Mouse (Mus musculus): ENCODE measurements around the gene Macrod2. TPM values are rescaled to one million over a fixed set of nuclear protein-coding genes. Genes with fewer than 3 reads are reported as not detected.

Gene Macrod2
- total and polyA plus RNA-seq, 2 experiments from 2014 or later: 37.3 to 67.2 TPM

DNA sequence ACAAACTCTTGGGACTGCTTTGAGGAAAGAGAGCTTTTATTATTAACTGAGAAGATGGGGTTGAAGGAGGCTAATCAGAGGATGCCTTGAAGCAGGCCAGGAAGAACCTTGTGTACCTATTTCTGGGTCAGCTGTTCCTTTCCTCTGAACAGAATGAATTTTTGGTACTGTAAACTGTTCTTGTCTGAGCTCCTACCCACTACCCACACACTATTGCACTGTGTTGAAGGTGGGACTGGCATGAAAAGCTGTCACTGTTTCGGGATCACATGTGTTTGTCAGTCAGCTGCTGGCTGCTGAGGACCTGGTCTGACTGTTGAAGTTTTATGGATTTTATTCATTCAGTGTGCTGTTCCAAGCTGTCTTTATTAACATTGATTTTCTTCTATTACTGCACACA is 1862.4 kb downstream of the Macrod2 start:
- Histone ChIP-seq H3K36me3 (ENCODE audit: insufficient read depth, low read length) (no peaks in the 10 kb centered on the region), H3K4me2 (ENCODE audit: low read depth, low read length, poor library complexity, severe bottlenecking) (no peak overlapping the region), H3K4me1 (ENCODE audit: insufficient read depth, low read length) (no peaks in the 10 kb centered on the region; the same call in 1 of the 2 replicates), H3K9me3 (ENCODE audit: low read length) (no peaks in the 10 kb centered on the region), H3K27ac (ENCODE audit: low read depth, low read length) (no peak overlapping the region), H3K9ac (replicated peaks; ENCODE audit: low read length, poor library complexity, severe bottlenecking) (no peak overlapping the region), H3K4me3 (ENCODE audit: low read depth, low read length) (no peak overlapping the region), H3K27me3 (ENCODE audit: insufficient read depth, low read length) (no peaks in the 10 kb centered on the region)
- ATAC-seq (ENCODE audit: low FRiP score) (no peak), DNase-seq (ENCODE audit: low spot score) (no peak)
- 96% methylated on average over 1 of the region's 1 CpGs for WGBS
- no peak for TF ChIP-seq CTCF (IDR thresholded peaks at IDR 0.05)

DNA sequence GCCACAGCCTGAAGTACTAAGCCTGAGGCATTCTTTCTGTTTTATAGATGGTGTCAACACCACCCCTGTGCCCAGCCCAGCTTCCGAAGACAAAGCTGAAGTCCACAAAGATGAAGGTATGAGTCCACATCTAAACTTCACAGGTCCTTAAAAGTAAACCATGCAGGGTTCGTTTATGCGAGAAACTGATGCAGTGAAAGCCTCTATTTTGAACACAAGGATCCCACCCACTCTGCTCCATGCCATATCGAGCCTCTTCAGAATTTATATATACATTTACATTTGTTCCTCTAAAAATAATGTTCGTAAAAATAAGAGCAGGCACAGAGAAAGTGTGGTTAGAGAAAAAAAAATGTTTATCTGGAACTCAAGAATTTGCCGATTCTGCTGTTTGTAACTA is 1865.9 kb downstream of the Macrod2 start:
- Histone ChIP-seq H3K4me2 (ENCODE audit: low read depth, low read length, poor library complexity, severe bottlenecking) (no peak overlapping the region), H3K27me3 (ENCODE audit: insufficient read depth, low read length) (no peaks in the 10 kb centered on the region), H3K9ac (replicated peaks; ENCODE audit: low read length, poor library complexity, severe bottlenecking) (no peak overlapping the region), H3K27ac (ENCODE audit: low read depth, low read length) (no peak overlapping the region), H3K36me3 (ENCODE audit: insufficient read depth, low read length) (no peaks in the 10 kb centered on the region), H3K9me3 (ENCODE audit: low read length) (no peaks in the 10 kb centered on the region), H3K4me1 (ENCODE audit: insufficient read depth, low read length) (no peaks in the 10 kb centered on the region), H3K4me3 (ENCODE audit: low read depth, low read length) (no peak overlapping the region)
- no peak for TF ChIP-seq CTCF (IDR thresholded peaks at IDR 0.05)
- no peak for ATAC-seq (ENCODE audit: low FRiP score)
- WGBS: 95% methylated on average over 6 of the region's 6 CpGs
- no peak for DNase-seq (ENCODE audit: low spot score)

DNA sequence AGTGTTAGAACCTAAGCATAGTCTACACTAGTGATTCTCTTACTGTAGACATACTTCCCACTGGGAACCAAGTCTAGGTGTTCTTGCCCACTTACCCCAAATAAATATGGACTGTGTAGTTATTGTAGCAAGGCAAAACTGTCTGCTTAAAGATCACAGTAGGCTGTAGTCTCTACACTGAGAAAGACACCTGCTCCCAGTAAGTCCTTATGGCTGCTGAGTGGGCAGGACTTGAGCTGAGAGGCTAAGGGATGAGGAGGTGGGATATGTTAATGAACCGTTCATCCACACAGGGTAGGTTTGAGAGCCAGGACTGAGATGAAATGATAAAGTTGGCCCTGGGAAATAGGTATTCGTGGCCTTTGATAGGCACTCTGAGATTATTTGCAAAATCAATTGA is 1869.6 kb downstream of the Macrod2 start:
- no peak for DNase-seq (ENCODE audit: low spot score)
- Histone ChIP-seq H3K9me3 (ENCODE audit: low read length) (no peaks in the 10 kb centered on the region), H3K4me1 (ENCODE audit: insufficient read depth, low read length) (no peaks in the 10 kb centered on the region), H3K9ac (replicated peaks; ENCODE audit: low read length, poor library complexity, severe bottlenecking) (no peak overlapping the region), H3K4me3 (ENCODE audit: low read depth, low read length) (no peak overlapping the region), H3K4me2 (ENCODE audit: low read depth, low read length, poor library complexity, severe bottlenecking) (no peak overlapping the region), H3K27me3 (ENCODE audit: insufficient read depth, low read length) (no peaks in the 10 kb centered on the region), H3K36me3 (ENCODE audit: insufficient read depth, low read length) (no peaks in the 10 kb centered on the region), H3K27ac (ENCODE audit: low read depth, low read length) (no peak overlapping the region)
- no peak for TF ChIP-seq CTCF (IDR thresholded peaks at IDR 0.05)
- 85% methylated on average over 2 of the region's 2 CpGs for WGBS
- ATAC-seq (ENCODE audit: low FRiP score): no peak

DNA sequence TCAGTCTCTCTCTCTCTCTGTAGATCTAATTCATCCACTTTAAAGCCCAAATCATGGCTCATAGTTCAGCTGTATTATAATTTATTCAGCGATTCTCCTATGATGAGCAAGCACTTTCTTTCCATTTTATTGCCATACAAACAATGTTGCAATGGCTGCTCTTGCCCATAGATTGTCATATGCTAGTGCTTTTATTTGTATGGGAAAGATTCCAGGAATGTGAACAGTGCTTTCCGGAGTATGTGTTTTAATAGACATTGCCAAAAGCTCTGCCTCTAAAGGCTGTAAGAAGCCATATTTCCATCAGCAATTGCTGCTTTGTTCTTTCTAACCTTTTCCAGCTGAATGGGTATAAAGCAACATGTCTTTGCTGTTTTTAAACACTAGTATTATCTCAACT is 1872.7 kb downstream of the Macrod2 start:
- TF ChIP-seq CTCF (IDR thresholded peaks at IDR 0.05): no peak
- ATAC-seq (ENCODE audit: low FRiP score): no peak

DNA sequence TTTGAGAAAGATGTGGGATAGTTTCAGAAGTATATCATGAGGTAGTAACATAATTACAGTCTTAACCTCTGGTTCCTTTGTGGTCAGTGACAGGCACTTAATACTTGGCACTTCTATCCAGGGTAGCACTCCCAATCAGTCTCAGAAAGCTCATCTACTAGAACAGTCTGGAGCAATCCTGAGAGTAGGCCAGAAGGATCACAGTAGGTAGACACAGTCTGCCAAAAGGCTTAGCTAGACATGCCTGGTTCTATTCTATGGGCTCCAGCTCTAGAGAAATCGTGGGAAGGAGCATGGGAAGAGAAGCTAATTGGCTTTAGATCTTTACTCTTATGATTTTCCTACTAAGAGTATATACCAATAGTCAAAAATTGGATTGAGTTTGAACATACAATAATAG is 1891.7 kb downstream of the Macrod2 start:
- H3K9me3 ChIP-seq (ENCODE audit: low read length): no peaks in the 10 kb centered on the region
- no peaks in the 10 kb centered on the region for H3K27me3 ChIP-seq (ENCODE audit: insufficient read depth, low read length)
- H3K4me1 ChIP-seq (ENCODE audit: insufficient read depth, low read length): no peaks in the 10 kb centered on the region
- no peak overlapping the region for H3K9ac ChIP-seq (replicated peaks; ENCODE audit: low read length, poor library complexity, severe bottlenecking)
- no peak overlapping the region for H3K4me3 ChIP-seq (ENCODE audit: low read depth, low read length)
- H3K27ac ChIP-seq (ENCODE audit: low read depth, low read length): no peak overlapping the region
- H3K4me2 ChIP-seq (ENCODE audit: low read depth, low read length, poor library complexity, severe bottlenecking): no peak overlapping the region
- WGBS: 63% methylated on average over 1 of the region's 1 CpGs
- ATAC-seq (ENCODE audit: low FRiP score) (no peak), DNase-seq (ENCODE audit: low spot score) (peak; percentile 12)
- no peaks in the 10 kb centered on the region for H3K36me3 ChIP-seq (ENCODE audit: insufficient read depth, low read length)
- TF ChIP-seq CTCF (IDR thresholded peaks at IDR 0.05): no peak

More for the DNA sequence above, 1872.7 kb downstream of the Macrod2 start:
- no peak overlapping the region for H3K9ac ChIP-seq (replicated peaks; ENCODE audit: low read length, poor library complexity, severe bottlenecking)
- no peak for DNase-seq (ENCODE audit: low spot score)
- H3K4me2 ChIP-seq (ENCODE audit: low read depth, low read length, poor library complexity, severe bottlenecking): no peak overlapping the region
- no peaks in the 10 kb centered on the region for H3K9me3 ChIP-seq (ENCODE audit: low read length)
- H3K27ac ChIP-seq (ENCODE audit: low read depth, low read length): no peak overlapping the region
- WGBS: 85% methylated on average over 2 of the region's 2 CpGs
- H3K36me3 ChIP-seq (ENCODE audit: insufficient read depth, low read length): no peaks in the 10 kb centered on the region
- H3K4me3 ChIP-seq (ENCODE audit: low read depth, low read length): no peak overlapping the region
- no peaks in the 10 kb centered on the region for H3K27me3 ChIP-seq (ENCODE audit: insufficient read depth, low read length)
- H3K4me1 ChIP-seq (ENCODE audit: insufficient read depth, low read length): no peaks in the 10 kb centered on the region

DNA sequence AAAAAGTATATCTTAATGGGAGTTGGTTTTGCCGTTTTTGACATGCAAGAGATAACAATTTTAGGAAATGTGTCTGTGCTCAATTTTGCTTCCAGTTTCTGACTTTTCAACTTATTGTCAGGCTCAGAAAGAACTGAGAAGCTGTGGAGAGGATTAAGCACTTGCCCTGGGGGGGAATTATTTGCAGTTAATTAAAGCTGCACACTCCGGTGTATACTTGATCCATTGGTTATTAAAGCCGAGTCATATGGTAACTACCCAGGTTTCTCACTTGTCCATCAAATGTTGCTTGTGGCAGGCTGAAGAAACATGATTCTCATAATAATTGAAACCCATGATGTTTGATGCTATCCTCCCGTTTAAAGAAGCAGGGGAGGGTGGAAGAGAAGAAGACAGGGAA is 1899.7 kb downstream of the Macrod2 start:
- H3K36me3 ChIP-seq (ENCODE audit: insufficient read depth, low read length): no peaks in the 10 kb centered on the region
- no peak overlapping the region for H3K27ac ChIP-seq (ENCODE audit: low read depth, low read length)
- H3K9ac ChIP-seq (replicated peaks; ENCODE audit: low read length, poor library complexity, severe bottlenecking): no peak overlapping the region
- H3K4me1 ChIP-seq (ENCODE audit: insufficient read depth, low read length): no peaks in the 10 kb centered on the region
- H3K27me3 ChIP-seq (ENCODE audit: insufficient read depth, low read length): no peaks in the 10 kb centered on the region
- ATAC-seq (ENCODE audit: low FRiP score): no peak
- 29% methylated on average over 4 of the region's 4 CpGs for WGBS
- no peak for TF ChIP-seq CTCF (IDR thresholded peaks at IDR 0.05)
- no peak overlapping the region for H3K4me2 ChIP-seq (ENCODE audit: low read depth, low read length, poor library complexity, severe bottlenecking)
- H3K4me3 ChIP-seq (ENCODE audit: low read depth, low read length): no peak overlapping the region
- no peaks in the 10 kb centered on the region for H3K9me3 ChIP-seq (ENCODE audit: low read length)
- DNase-seq (ENCODE audit: low spot score): peak; percentile 17

All from midbrain, postnatal 0 days (tissue).